Comparison of ENCODE assay signal across 8 mouse cellular contexts in the genomic region with DNA sequence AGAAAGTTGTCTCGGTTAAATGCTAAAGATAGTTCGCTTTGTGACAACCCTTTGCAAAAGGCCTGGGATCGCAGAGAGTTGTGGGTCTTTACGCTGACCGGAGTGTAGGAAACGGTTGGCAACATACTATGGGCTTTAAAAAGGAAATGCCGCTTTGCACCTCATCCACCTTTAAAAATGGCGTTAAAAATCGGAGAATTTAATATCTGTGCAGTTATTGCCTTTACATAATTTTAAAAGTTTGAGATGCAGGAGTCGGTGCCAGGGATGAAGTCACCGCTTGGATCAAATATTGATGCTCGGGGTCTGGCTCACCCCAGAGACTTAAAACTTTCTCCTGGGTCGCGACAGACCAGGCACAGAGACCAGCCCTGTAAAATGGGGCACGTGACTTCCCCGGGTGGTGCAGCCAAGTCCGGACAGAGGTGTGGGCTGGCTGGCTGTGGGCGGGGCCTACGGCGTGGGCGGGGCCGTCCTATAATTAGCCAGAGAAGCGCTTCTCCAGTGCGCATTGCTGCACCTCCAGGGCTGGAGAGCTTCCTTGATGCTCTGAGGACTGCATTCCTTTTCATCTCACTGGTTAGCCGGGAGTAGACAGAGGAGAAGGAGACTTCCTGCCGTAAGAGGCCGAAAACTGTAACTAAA. TPM values are rescaled to one million over a fixed set of nuclear protein-coding genes. Genes with fewer than 3 reads are reported as not detected.
DNase-seq lines count a peak whose midpoint lies in the region; ATAC-seq and TF ChIP-seq lines count a peak whose summit lies in the region.

No protein-coding gene starts in this region.

- no peaks in the 10 kb centered on the region for H3K27me3 ChIP-seq in hindbrain, embryonic 15.5 days

- no peak for TF ChIP-seq CTCF in left cerebral cortex, adult 2 months (IDR thresholded peaks at IDR 0.05)

- H3K4me3 ChIP-seq in hindbrain, embryonic 15.5 days: peak overlapping the region; percentile 33
- H3K4me3 ChIP-seq in left cerebral cortex, adult 2 months: peak overlapping the region; percentile 43
- H3K4me3 ChIP-seq in macrophage (ENCODE audit: inconsistent target): peak overlapping the region; percentile 31

- H3K4me1 ChIP-seq in hindbrain, embryonic 15.5 days (replicated peaks): peaks cover 17% of the 10 kb centered on the region

- H3K27ac ChIP-seq in hindbrain, embryonic 15.5 days (replicated peaks): no peak overlapping the region
- H3K27ac ChIP-seq in left cerebral cortex, adult 2 months: peak overlapping the region; percentile 48
- H3K27ac ChIP-seq in macrophage: no peak overlapping the region

- intact Hi-C loops in left cerebral cortex, adult 2 months (cut with DNase I): loop anchor here (5.0 kb wide), 3 partner anchors 67 to 802 kb away; a partner anchor contains a TSS

- H3K9ac ChIP-seq in hindbrain, embryonic 15.5 days: no peak overlapping the region

- WGBS in hindbrain, embryonic 15.5 days: 13% methylated on average over 27 of the region's 27 CpGs
- 4% methylated on average over 27 of the region's 27 CpGs for WGBS in macrophage (ENCODE audit: missing documents)

- no peaks in the 10 kb centered on the region for H3K36me3 ChIP-seq in hindbrain, embryonic 15.5 days
- H3K36me3 ChIP-seq in macrophage (ENCODE audit: inconsistent target): no peaks in the 10 kb centered on the region

- no peaks in the 10 kb centered on the region for H3K79me2 ChIP-seq in macrophage (ENCODE audit: inconsistent target)

- peak overlapping the region; percentile 61 for H3K4me2 ChIP-seq in hindbrain, embryonic 15.5 days

- no peaks in the 10 kb centered on the region for H3K9me3 ChIP-seq in hindbrain, embryonic 15.5 days

- DNase-seq in T-cell, adult 2 months (ENCODE audit: low spot score): peak; percentile 50
- DNase-seq in cerebellum, postnatal 25 days: peak; percentile 65 to 80
- peak; percentile 60 to 61 for DNase-seq in frontal cortex, postnatal 36 days (ENCODE audit: low spot score in 2 of 2)
- peak; percentile 54 to 64 for DNase-seq in left cerebral cortex, adult 2 months (ENCODE audit: extremely low spot score in 1 of 2, low spot score in 2 of 2)
- peak; percentile 33 to 60 for DNase-seq in right cerebral cortex, adult 2 months (ENCODE audit: low spot score in 2 of 2)
- DNase-seq in urinary bladder, postnatal 14 days (ENCODE audit: low spot score): peak; percentile 91

- peak; percentile 76 for ATAC-seq in hindbrain, embryonic 15.5 days (ENCODE audit: low FRiP score, low read depth)

RNA-seq across cellular contexts. Expression of a gene that starts 53.7 kb away (rescaled TPM):
- polyA plus RNA-seq in hindbrain, embryonic 15.5 days (2015; fragmentation: Nextera tagmentation; extraction: Ambion mirVana): 14.9 and 15.0 TPM in 2 replicates
- total RNA-seq in left cerebral cortex, adult 2 months (2021): 10 to 100 TPM in 1 of 2 experiments, 1 to 10 TPM in 1; 9.8 to 12.2 TPM
- 10 to 100 TPM in 14 of 26 experiments, 1 to 10 TPM in 12; 4.9 to 20.0 (median 10.4) TPM for total RNA-seq in macrophage (2018; cell fraction: chromatin; rRNA removed)
- total RNA-seq in macrophage (2018; cell fraction: cytosol; rRNA removed): 10 to 100 TPM in 14 of 26 experiments, 1 to 10 TPM in 12; 5.4 to 15.2 (median 10.3) TPM
- 10 to 100 TPM in 19 of 26 experiments, 1 to 10 TPM in 7; 6.0 to 24.5 (median 11.3) TPM for total RNA-seq in macrophage (2018; cell fraction: nucleus; rRNA removed)
- 8.1 to 9.6 TPM (median 8.4 TPM) in 3 replicates for polyA plus RNA-seq in macrophage (2018)
